Mouse (Mus musculus) liver, adult (tissue): ENCODE measurements around the gene Cdk5rap2.

ENCODE experiments used
- GATA4 ChIP-seq: IDR thresholded peaks from 2 replicates; pipeline ENCODE4 v1.6.1; 2014; ENCODE audit warnings: mild to moderate bottlenecking, low read length; ENCODE audit not compliant: insufficient replicate concordance

The Cdk5rap2 gene

DNA sequence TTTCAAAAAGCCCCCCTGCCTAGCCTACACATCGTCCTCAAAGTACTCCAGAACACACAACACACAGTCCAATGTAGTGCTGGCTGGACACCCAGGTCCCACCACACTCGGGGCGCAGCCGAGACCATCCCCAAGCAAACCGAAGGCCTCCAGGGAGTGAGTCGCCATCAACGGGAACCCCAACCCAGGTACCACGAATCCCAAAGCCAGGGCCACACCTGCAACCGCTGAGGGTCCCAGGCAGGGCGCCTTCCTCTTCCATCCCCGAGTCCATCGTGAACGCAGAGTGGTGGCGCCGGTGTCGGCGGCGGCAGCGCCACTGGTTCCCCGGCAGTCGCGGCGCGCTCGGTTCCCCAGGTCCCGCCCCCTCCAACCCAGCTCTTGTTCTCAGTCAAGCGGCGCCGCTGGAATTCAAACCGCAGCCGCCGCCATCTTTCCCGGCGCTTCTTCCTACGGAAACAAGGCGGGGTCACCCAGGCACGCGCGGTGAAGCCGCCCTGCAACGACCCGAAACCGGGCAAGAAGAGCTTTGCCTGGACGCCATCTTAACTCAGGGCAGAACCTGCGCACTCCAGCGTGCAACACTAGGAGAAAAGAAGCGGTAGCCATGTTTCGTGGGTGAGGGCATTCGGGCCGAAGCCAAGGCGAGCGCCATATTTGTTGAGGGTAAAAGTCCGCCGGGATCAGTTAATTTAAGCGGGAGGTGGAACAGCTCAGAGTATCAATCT, at the start of gene Cdk5rap2:
Cdk5rap2 (minus strand) TSS at position 450 of the 728 bp plus-strand sequence.
- TF ChIP-seq GATA4: peak; percentile 57; the same call in 1 of the 2 replicates

DNA sequence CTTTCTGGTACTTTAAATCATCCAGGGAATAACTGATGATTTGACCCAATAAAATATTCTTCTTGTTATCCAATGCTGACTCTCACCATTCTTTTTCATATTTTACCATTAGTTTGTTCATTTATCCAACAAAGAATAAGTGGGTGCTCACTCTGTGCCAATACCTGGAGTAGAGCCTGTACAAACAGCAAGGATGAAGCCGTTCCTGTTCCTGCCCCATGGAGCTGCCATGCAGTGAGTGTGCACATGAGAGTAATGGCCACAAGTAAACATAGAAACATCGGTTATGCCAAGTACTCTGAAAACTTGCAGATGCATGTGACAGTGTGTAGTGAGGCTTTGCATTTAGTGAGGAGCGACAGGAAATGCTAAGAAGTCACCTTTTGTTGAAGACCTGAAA, 41.9 kb upstream of the Cdk5rap2 start:
- TF ChIP-seq GATA4: no peak

DNA sequence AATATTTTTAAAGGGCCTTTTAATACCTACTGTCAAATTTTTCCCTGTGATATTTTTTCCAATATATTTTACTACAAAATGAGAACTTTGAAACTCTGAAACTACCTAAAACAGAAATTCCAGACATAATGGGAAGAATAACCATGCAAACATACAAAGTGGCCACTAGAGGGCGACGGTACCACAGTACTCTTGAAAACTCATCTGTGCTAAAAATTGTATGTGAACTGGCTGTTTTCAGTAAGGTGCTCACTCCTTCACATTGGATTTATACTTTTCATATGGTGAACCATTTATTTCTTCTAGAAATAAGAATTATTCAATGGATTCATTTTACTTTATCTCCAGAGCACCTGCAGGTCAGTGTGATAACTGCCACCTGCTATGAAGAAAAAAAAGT, 41.5 kb upstream of the Cdk5rap2 start:
- no peak for TF ChIP-seq GATA4

DNA sequence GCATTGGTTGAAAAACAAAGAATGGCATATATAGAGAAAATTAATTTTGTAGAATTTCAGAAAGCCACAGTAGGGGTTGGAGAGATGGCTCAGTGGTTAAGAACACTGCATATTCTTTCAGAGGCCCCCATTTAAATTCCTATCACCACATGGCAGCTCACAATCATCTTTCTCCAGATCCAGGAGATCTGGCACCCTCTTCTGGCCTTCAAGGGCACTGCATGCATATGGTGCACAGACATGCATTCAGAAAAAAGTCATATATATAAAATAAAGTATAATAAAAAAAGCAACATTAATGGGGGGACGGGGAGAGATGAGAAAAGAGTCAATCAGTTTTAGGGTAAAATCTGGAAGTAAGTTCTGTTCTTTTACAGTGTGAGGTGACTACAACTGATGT, 39.4 kb upstream of the Cdk5rap2 start:
- no peak for TF ChIP-seq GATA4

DNA sequence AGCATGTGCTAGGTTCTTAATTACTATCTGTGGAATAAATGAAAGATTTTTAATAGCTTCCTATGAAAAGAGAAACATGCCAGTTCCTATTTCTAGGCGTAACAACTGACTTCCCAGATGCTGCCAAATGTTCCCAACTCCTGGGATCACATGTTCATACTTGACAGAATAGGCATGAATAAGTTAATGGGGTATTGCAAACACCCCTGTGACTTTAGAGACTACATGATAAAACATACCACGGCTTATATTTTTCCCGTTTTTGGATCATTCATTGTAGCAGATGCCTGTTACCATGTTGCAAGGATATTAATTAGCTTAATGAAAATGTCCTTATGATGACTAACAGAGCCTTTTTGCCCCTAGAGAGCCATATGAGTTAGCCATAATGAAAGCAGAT, 36.5 kb upstream of the Cdk5rap2 start:
- no peak for TF ChIP-seq GATA4

DNA sequence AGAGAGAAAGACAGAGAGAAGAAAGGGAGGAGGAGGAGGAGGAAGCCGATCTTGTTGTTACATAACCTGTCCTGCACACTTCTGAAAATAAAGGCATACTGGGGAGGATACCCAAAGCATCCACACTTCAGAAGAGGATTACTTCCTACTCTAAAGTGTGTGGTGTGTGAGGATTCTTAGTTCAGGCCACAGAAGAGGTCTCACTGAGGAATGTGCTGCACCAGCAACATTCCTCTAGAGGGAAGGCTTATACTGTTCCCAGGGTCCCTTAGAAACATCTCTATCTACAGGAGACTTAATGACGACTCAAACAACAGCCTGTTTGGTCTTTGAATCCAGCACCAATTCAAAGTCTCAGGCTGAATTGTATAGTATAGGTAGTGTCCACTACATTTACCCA, 10.0 kb upstream of the Cdk5rap2 start:
- TF ChIP-seq GATA4: no peak

DNA sequence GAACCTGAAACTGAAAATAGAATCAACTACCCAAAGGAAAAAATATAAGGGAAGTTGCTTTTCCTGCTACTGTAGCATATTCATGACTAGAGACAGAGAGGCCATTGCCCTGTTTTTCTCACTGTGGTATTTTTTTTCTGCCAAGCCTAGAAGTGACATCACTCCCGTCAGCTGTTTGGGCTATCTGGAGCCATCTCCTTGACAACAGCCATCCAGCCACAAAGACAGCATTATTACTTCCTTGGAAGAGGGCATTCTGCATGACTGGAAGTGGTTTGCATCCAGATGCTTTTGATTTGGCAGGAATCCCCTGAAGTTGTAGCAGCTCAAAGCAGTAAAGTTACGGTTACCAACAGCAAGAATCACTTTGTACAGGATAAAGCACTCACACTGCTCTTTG, 1.9 kb upstream of the Cdk5rap2 start:
- no peak for TF ChIP-seq GATA4

DNA sequence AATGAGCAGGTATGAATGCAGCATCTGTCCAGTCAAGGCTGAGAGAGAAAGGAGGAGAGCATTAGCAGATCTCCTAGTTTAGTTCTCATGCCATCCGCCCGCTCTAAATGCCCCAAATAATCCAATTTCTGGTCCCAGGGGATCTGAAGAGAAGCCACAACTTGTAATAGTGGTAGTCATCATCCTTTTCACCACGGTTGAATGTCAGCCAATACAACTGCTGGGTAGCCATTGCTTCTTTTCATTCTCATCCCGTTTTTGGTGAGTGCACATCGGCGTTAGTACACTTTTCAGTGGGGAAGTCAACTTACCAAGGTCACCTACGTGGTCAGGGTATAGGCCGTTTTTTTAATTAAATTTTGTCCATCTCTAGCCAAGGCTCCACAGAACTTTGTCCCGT, 787 bp downstream of the Cdk5rap2 start:
- no peak for TF ChIP-seq GATA4

DNA sequence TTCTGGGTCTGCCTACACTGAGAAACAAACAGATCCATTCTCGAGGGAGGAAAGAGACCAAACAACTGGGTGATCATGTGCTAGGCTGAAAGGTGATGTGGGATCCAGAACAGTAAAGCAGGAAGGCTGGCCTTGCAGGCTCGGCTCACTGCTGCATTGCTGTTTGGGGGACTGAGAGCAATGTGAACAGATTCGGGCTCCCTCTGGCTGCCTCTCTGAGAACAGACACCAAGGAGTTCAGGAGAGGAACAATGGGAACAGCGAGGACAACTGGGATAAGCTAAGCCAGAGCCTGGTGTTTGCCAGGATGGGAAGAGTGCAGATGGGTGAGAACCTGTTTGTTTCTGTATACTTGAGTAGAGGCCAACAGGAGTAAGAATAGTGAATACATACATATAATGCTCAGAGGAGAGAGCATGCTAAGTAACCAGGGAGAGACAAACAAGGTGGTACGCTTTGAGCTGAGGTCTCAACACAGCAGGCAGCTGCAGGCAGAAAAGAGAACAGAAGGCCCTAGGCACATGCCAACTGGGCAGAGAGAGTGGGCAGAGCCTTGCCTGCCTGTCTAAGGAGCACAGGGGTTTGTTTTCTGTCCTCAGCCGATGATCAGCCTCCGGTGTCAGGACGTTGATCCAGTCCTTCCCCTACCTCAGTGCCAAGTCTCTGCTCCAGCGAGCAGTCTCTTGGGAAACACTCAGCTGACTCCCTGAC, 8.0 kb downstream of the Cdk5rap2 start:
- no peak for TF ChIP-seq GATA4

DNA sequence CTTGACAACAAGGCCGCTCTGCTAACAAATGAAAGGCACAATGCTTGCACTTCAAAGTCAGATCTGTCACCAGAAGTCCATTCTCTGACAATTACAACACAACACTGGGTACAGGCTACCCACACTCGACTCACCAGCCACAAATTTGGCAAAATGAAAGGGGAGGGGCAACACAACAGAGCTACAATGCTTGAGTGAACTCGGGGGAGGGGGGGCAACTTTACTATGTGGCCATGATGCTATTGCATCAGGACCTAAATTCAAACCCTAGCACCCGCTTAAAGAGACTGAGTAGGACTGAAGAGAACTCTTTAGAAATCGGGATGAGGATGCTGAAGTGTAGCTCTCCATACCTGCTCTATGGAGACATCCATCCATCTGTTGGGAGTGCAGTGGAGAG, 10.8 kb downstream of the Cdk5rap2 start:
- TF ChIP-seq GATA4: no peak

DNA sequence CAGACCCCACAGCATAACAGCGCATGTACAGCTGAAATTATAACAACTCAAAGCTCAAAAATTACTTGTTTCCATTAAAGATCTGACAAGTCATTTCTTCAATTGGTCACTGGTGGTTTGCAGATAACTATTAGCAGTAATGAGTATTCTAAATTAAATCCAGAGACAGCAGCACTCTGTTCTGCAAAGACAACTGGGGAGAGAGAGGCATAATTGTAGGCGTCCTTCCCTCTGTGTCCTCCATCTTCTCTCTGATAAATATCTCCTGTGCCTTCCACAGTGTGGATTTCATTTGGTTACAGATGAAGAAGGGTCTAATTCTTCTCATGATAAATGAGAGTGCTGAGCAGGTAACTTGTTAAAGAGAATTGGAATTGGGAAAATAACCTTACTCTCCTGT, 11.2 kb downstream of the Cdk5rap2 start:
- TF ChIP-seq GATA4: no peak

DNA sequence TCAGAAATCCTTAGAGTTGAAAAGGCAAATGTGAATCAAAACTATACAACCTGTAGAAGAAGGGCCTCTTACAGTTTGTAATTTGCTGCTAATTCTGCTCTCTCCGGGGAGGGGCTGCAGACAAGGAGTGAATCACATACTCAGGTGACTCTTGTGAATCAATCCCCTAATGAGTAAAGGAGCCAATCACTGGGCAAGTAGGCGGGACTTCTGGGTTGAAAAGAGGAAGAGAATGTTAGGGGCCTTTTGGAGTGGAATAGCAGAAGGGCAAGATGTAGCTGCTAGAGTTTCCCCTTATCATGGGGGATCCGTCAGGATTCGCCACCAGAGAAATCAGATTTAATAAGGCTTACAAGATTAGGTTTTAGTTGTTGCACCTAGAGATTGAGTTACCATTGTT, 12.2 kb downstream of the Cdk5rap2 start:
- no peak for TF ChIP-seq GATA4

DNA sequence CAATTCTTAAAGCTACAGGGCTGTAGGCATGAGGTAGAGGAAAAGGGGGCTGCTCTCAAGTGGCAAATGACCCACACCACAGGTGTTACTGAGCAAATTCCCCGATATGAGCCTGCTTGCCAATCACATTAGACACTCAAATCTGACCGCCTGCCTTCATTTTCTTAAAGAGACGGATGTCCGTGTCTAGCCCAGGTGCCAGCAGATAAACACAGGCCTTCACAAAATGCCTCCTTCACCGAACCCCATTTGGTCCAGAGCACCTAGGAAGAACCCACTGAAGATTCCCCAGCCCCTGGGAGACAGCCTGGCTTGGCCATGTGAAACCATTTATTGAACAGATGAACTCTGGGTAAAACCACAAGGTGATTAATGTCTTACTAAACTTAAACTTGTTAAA, 13.5 kb downstream of the Cdk5rap2 start:
- TF ChIP-seq GATA4: no peak

DNA sequence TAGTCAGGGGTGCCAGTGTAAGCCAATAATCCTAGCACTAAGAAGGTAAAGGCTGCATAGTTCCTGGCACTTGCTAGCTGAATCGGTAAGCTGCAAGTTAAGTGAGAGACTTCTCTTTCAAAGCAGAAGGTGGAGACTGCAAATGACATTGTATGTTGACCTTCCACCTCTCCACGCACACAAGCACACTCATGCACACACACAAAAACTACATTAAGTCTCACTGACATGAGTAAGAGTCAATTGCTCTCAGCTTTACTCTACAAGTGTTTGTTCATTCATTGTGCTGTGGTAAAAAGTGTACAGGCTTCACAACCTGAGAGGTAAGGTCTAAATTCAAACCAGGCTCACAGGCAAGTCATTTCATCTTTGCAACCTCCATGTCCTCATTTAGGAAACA, 15.5 kb downstream of the Cdk5rap2 start:
- TF ChIP-seq GATA4: no peak

DNA sequence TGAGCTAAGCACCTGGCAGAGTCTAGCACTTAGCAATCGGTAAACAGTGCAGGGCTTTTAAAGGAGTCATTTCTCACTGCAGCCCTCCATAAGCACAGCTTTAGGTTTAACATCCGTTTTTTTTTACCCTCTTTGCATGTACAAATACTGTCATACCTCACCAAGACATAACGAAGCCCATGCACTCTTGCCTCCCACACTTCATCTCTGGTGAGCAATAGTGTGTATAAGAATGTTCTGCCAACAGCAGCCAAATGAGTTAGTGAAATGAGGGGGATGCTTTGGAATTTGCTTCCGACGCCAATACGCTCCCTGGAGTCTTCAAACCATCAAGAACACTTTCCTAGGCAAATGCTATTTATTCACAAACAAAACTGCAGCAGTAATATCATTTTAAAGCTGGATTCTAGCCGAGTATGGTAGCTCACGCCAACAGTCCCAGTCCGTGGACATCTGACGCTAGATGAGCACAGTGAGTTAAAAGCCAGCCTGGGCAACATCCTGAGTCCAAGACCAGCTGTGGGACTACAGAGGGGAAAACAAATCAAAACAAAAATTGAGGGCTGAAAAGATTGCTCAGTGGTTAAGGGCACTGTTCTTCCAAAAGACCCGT, 18.4 kb downstream of the Cdk5rap2 start:
- TF ChIP-seq GATA4: no peak

DNA sequence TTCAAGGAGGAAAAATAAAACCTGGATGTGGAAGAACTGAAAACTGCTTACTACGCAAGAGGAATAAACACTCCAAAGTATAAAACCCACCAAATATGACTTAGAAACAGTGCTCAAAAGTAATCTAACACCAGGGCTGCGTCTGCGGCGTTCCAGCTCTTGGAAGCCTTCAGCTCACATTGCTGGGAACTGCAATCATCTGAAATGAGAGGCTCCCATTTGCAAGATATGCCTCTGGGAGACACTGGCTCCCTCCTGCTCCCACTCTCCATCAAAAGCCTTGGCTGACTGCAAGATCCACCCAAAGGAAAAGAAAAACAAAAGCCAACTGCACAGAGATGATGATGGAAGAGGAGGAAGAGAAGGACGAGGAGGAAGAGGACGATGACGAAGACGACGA, 19.2 kb downstream of the Cdk5rap2 start:
- no peak for TF ChIP-seq GATA4
